Mouse (Mus musculus) megakaryocyte, embryonic 14.5 days (primary cell): ENCODE data around the gene Skp2. TPM values are rescaled to one million over a fixed set of nuclear protein-coding genes. Genes with fewer than 3 reads are reported as not detected.

ENCODE experiments used
- H3K27me3 ChIP-seq: replicated peaks from 2 replicates; pipeline ENCODE3; 2012; ENCODE audit warnings: inconsistent platforms
- H3K36me3 ChIP-seq: replicated peaks from 2 replicates; pipeline ENCODE3; 2012; ENCODE audit warnings: low read length, inconsistent platforms, mixed read lengths
- H3K4me1 ChIP-seq: 2 replicates; pipeline ENCODE4 v1.6.1; 2012; ENCODE audit warnings: inconsistent platforms
- H3K4me3 ChIP-seq: replicated peaks from 2 replicates; pipeline ENCODE3; 2012; ENCODE audit warnings: moderate library complexity, mild to moderate bottlenecking, inconsistent platforms
- H3K9me3 ChIP-seq: 2 replicates; pipeline ENCODE4 v1.6.1; 2012; ENCODE audit warnings: inconsistent platforms
- FLI1 ChIP-seq: IDR thresholded peaks from 2 replicates; pipeline ENCODE4 v1.6.1; 2012; ENCODE audit warnings: low read length, inconsistent platforms, mixed read lengths
- GATA1 ChIP-seq: IDR thresholded peaks from 3 replicates; pipeline ENCODE4 v1.6.1; 2012; ENCODE audit warnings: mixed read lengths, low read length, inconsistent platforms, borderline replicate concordance
- polyA plus RNA-seq: library from polyadenylated mRNA; stranded (reverse); fragments of >175 nt; gene quantifications from 2 replicates; pipeline ENCODE4 v1.2.3, GENCODE M21; 2012; ENCODE audit warnings: low replicate concordance; ENCODE audit not compliant: insufficient read depth

Skp2 gene
- polyA plus RNA-seq, 1 experiment, result 1.2 TPM

DNA sequence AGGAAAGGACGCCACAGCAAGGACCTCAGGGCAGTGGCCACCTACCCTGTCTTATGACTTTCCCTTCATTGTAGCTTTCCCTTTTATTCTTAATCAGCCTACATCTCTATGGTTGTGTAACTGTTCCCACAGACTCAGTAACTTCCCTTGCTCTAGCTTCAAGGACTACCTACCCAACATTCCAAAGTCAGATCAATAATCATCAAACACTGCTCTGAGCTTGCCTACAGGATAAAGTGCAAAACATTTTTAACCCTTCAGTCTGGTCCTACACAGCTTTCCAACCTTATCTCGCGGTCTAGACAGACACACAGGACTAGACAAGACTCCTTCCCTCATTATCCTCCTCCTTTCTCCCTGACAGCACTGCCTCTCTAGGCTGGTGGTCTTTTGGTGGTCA is 84.9 kb downstream of the Skp2 start:
- H3K4me1 ChIP-seq, result peaks cover 36% of the 10 kb centered on the region
- H3K9me3 ChIP-seq, result no peaks in the 10 kb centered on the region
- no peaks in the 10 kb centered on the region for H3K27me3 ChIP-seq
- TF ChIP-seq FLI1 (no peak), GATA1 (no peak)
- peak overlapping the region; percentile 98 for H3K4me3 ChIP-seq
- peaks cover 3% of the 10 kb centered on the region for H3K36me3 ChIP-seq

DNA sequence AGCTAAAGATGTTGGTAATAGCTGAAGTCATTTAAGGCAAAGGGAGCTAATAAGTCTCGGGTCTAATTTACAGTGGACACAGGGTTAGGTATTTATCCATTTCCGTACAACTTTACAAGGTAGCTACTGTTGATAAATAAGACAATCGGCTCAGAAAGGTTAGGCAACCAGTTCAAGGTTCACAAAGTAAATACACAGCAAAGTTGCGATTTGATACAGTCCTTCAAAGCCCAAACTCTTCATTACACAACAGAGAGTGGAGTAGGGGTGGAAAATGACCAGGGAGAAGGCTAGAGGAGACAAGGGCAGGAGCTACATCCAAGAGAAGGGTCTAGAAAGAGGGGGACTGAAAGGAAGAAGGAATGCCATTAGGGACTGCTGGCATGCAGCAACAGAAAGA is 86.3 kb downstream of the Skp2 start:
- no peak overlapping the region for H3K4me3 ChIP-seq
- TF ChIP-seq FLI1, result no peak
- TF ChIP-seq GATA1, result no peak

More for the DNA sequence above, 86.3 kb downstream of the Skp2 start:
- Histone ChIP-seq H3K9me3 (no peaks in the 10 kb centered on the region), H3K4me1 (peaks cover 21% of the 10 kb centered on the region), H3K27me3 (no peaks in the 10 kb centered on the region), H3K36me3 (no peaks in the 10 kb centered on the region)

Other genes with a start within 250 kb of the Skp2 start
- gene Ranbp3l, start 187.5 kb downstream of the Skp2 start, polyA plus RNA-seq, result not detected in 2 replicates
- 3.7 and 8.6 TPM in 2 replicates for gene Nadk2, start 84.2 kb downstream of the Skp2 start, polyA plus RNA-seq
- 0.44 TPM in 1 of 2 replicates, not detected in the other for gene Lmbrd2, start 14.9 kb downstream of the Skp2 start, polyA plus RNA-seq
- not detected in 2 replicates for gene Ugt3a1, start 121.5 kb upstream of the Skp2 start, polyA plus RNA-seq
- gene Ugt3a2, start 180.1 kb upstream of the Skp2 start, polyA plus RNA-seq, result not detected in 2 replicates